Mouse (Mus musculus): ENCODE measurements around the gene Nme3. TPM values are rescaled to one million over a fixed set of nuclear protein-coding genes. Genes with fewer than 3 reads are reported as not detected.

Gene Nme3
- polyA plus RNA-seq, 1 experiment from 2014 or later = 86.1 TPM

GRCm38 (mm10) chr17:24887291-24888080 lies 8.8 kb upstream of the Nme3 start:
- peak overlapping the region; percentile 89 for H3K9ac ChIP-seq (replicated peaks; ENCODE audit: low read length)
- no peak overlapping the region for H3K27ac ChIP-seq (ENCODE audit: low read length)
- H3K4me3 ChIP-seq (ENCODE audit: low read length) = peak overlapping the region; percentile 84
- H3K27me3 ChIP-seq (ENCODE audit: insufficient read depth, low read length) = no peaks in the 10 kb centered on the region
- peaks cover 25% of the 10 kb centered on the region for H3K36me3 ChIP-seq (ENCODE audit: insufficient read depth, low read length)
- ATAC-seq (ENCODE audit: low FRiP score, low TSS enrichment) = no peak
- WGBS = 58% methylated on average over 18 of the region's 18 CpGs
- H3K4me2 ChIP-seq (replicated peaks; ENCODE audit: low read depth, low read length) = peak overlapping the region; percentile 84
- no peaks in the 10 kb centered on the region for H3K9me3 ChIP-seq (ENCODE audit: low read length)
- H3K4me1 ChIP-seq (ENCODE audit: insufficient read depth, low read length) = peaks cover 17% of the 10 kb centered on the region

- Histone ChIP-seq H3K9ac (replicated peaks; ENCODE audit: low read length) (no peak overlapping the region), H3K27ac (ENCODE audit: low read length) (no peak overlapping the region), H3K4me3 (ENCODE audit: low read length) (no peak overlapping the region), H3K4me2 (replicated peaks; ENCODE audit: low read depth, low read length) (no peak overlapping the region), H3K36me3 (ENCODE audit: insufficient read depth, low read length) (peaks cover 35% of the 10 kb centered on the region), H3K9me3 (ENCODE audit: low read length) (no peaks in the 10 kb centered on the region), H3K4me1 (ENCODE audit: insufficient read depth, low read length) (peaks cover 20% of the 10 kb centered on the region), H3K27me3 (ENCODE audit: insufficient read depth, low read length) (no peaks in the 10 kb centered on the region)
- 90% methylated on average over 3 of the region's 3 CpGs for WGBS
- ATAC-seq (ENCODE audit: low FRiP score, low TSS enrichment) = no peak
Observed at GRCm38 (mm10) chr17:24888862-24889261, 7.4 kb upstream of the Nme3 start.

- peaks cover 35% of the 10 kb centered on the region for H3K36me3 ChIP-seq (ENCODE audit: insufficient read depth, low read length)
- no peak overlapping the region for H3K9ac ChIP-seq (replicated peaks; ENCODE audit: low read length)
- no peak overlapping the region for H3K27ac ChIP-seq (ENCODE audit: low read length)
- no peak overlapping the region for H3K4me3 ChIP-seq (ENCODE audit: low read length)
- no peak for ATAC-seq (ENCODE audit: low FRiP score, low TSS enrichment)
- H3K9me3 ChIP-seq (ENCODE audit: low read length) = no peaks in the 10 kb centered on the region
- 88% methylated on average over 19 of the region's 19 CpGs for WGBS
- no peak overlapping the region for H3K4me2 ChIP-seq (replicated peaks; ENCODE audit: low read depth, low read length)
- peaks cover 22% of the 10 kb centered on the region for H3K4me1 ChIP-seq (ENCODE audit: insufficient read depth, low read length)
- H3K27me3 ChIP-seq (ENCODE audit: insufficient read depth, low read length) = no peaks in the 10 kb centered on the region
Observed at GRCm38 (mm10) chr17:24890151-24891092, 5.9 kb upstream of the Nme3 start.

GRCm38 (mm10) chr17:24891321-24891720 lies 5.0 kb upstream of the Nme3 start:
- Histone ChIP-seq H3K9me3 (ENCODE audit: low read length) (no peaks in the 10 kb centered on the region), H3K4me2 (replicated peaks; ENCODE audit: low read depth, low read length) (no peak overlapping the region), H3K36me3 (ENCODE audit: insufficient read depth, low read length) (peaks cover 35% of the 10 kb centered on the region), H3K4me1 (ENCODE audit: insufficient read depth, low read length) (peaks cover 27% of the 10 kb centered on the region), H3K4me3 (ENCODE audit: low read length) (no peak overlapping the region), H3K27me3 (ENCODE audit: insufficient read depth, low read length) (no peaks in the 10 kb centered on the region), H3K27ac (ENCODE audit: low read length) (no peak overlapping the region), H3K9ac (replicated peaks; ENCODE audit: low read length) (no peak overlapping the region)
- ATAC-seq (ENCODE audit: low FRiP score, low TSS enrichment) = no peak
- 89% methylated on average over 13 of the region's 13 CpGs for WGBS

GRCm38 (mm10) chr17:24892785-24893184 lies 3.5 kb upstream of the Nme3 start:
- WGBS = 94% methylated on average over 12 of the region's 12 CpGs
- ATAC-seq (ENCODE audit: low FRiP score, low TSS enrichment) = no peak
- Histone ChIP-seq H3K4me3 (ENCODE audit: low read length) (no peak overlapping the region), H3K4me2 (replicated peaks; ENCODE audit: low read depth, low read length) (no peak overlapping the region), H3K27me3 (ENCODE audit: insufficient read depth, low read length) (no peaks in the 10 kb centered on the region), H3K4me1 (ENCODE audit: insufficient read depth, low read length) (peaks cover 30% of the 10 kb centered on the region), H3K9ac (replicated peaks; ENCODE audit: low read length) (no peak overlapping the region), H3K36me3 (ENCODE audit: insufficient read depth, low read length) (peaks cover 37% of the 10 kb centered on the region), H3K9me3 (ENCODE audit: low read length) (no peaks in the 10 kb centered on the region), H3K27ac (ENCODE audit: low read length) (no peak overlapping the region)

- Histone ChIP-seq H3K4me3 (ENCODE audit: low read length) (no peak overlapping the region), H3K9me3 (ENCODE audit: low read length) (no peaks in the 10 kb centered on the region), H3K4me1 (ENCODE audit: insufficient read depth, low read length) (peaks cover 30% of the 10 kb centered on the region), H3K27me3 (ENCODE audit: insufficient read depth, low read length) (no peaks in the 10 kb centered on the region), H3K9ac (replicated peaks; ENCODE audit: low read length) (no peak overlapping the region), H3K4me2 (replicated peaks; ENCODE audit: low read depth, low read length) (no peak overlapping the region), H3K27ac (ENCODE audit: low read length) (no peak overlapping the region), H3K36me3 (ENCODE audit: insufficient read depth, low read length) (peaks cover 42% of the 10 kb centered on the region)
- ATAC-seq (ENCODE audit: low FRiP score, low TSS enrichment) = no peak
- 97% methylated on average over 2 of the region's 2 CpGs for WGBS
Observed at GRCm38 (mm10) chr17:24893276-24893675, 3.0 kb upstream of the Nme3 start.

- Histone ChIP-seq H3K9ac (replicated peaks; ENCODE audit: low read length) (peak overlapping the region; percentile 91), H3K36me3 (ENCODE audit: insufficient read depth, low read length) (peaks cover 53% of the 10 kb centered on the region), H3K4me2 (replicated peaks; ENCODE audit: low read depth, low read length) (peak overlapping the region; percentile 99), H3K27me3 (ENCODE audit: insufficient read depth, low read length) (no peaks in the 10 kb centered on the region), H3K27ac (ENCODE audit: low read length) (peak overlapping the region; percentile 65), H3K9me3 (ENCODE audit: low read length) (no peaks in the 10 kb centered on the region), H3K4me1 (ENCODE audit: insufficient read depth, low read length) (peaks cover 30% of the 10 kb centered on the region), H3K4me3 (ENCODE audit: low read length) (peak overlapping the region; percentile 80)
- 0 out of 2 replicates have a peak, but pooled peaks have one; percentile 9 for ATAC-seq (ENCODE audit: low FRiP score, low TSS enrichment)
- WGBS = 9% methylated on average over 31 of the region's 31 CpGs
Observed at GRCm38 (mm10) chr17:24894061-24894994, 2.0 kb upstream of the Nme3 start.

- peak; percentile 33; the same call in 1 of the 2 replicates for ATAC-seq (ENCODE audit: low FRiP score, low TSS enrichment)
- Histone ChIP-seq H3K4me2 (replicated peaks; ENCODE audit: low read depth, low read length) (peak within 1 kb of the TSS; percentile 99), H3K9ac (replicated peaks; ENCODE audit: low read length) (peak within 1 kb of the TSS; percentile 91), H3K9me3 (ENCODE audit: low read length) (no peaks in the 10 kb centered on the region), H3K27ac (ENCODE audit: low read length) (peak within 1 kb of the TSS; percentile 78), H3K4me3 (ENCODE audit: low read length) (peak within 1 kb of the TSS; percentile 80), H3K4me1 (ENCODE audit: insufficient read depth, low read length) (peaks cover 30% of the 10 kb centered on the region), H3K36me3 (ENCODE audit: insufficient read depth, low read length) (peaks cover 60% of the 10 kb centered on the region), H3K27me3 (ENCODE audit: insufficient read depth, low read length) (no peaks in the 10 kb centered on the region)
- under 1% methylated on average over 62 of the region's 62 CpGs for WGBS
Observed at GRCm38 (mm10) chr17:24894995-24895547, 1.2 kb upstream of the Nme3 start, which contains the start of the genes Eme2 and Mrps34. TSS of gene Eme2 (minus strand) at chr17:24895087. TSS of gene Mrps34 (plus strand) at chr17:24895116.

All from kidney, embryonic 16.5 days (tissue).